Mouse (Mus musculus): ENCODE results near the gene Gnl3l.

Gnl3l gene

DNA sequence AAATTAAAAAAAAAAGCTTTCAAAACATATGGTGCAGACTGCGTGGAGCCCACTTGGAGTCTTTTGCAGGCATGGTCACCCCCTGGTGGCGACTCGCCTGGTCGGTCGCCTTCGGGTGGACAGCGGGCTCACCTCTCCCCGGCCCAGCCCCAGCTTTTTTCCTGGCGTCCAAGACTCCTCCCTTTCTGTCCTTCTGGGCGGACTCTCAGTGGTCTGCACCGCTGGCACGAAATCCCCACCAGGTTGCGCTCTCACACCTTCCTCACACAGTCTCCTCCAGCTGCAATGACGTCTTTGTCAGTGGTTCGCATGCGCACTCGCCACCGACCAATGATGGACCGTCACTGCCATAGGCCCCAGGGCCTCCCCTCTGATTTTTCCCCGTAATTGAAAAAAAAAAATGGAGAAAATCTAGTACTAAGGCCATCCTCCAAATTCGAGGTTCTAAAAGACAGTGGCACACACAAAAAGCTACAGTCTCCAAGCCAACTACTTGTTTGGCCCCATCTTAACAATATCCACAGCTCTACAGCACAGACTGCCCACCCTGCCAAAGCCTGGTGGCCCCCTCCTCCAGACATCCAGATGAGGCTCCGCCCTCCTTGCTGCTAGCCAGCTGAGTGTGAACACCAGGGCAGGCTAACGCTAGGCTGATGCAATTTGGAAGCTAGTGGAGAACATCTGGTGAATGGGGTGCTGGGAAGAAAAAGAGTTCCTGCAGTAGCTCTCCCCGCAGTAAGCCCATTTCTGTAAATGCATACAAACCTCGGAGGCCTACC lies 60.4 kb downstream of the Gnl3l start:
- DNase-seq (ENCODE audit: low spot score in 2 of 2), result peak; percentile 34 to 58

DNA sequence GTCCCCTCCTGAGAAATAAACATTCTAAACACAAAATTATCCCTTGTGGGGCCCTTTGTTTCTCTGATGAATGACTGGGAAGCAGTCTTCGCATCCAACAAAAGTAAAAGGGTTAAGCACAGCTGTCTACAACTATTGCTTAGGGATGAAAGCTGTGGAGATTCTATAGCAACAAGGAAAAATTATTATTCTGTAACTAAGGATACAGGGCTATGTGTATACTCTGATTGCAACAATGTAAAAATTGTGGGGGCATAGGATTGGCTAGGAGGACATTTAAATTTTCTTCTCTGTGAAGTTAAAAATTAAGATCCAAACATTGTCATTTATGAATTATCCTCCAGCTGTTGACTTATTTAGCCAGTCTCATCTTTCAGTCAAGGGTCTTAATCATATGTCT lies 61.1 kb downstream of the Gnl3l start:
- no peak for DNase-seq (ENCODE audit: low spot score in 2 of 2)

DNA sequence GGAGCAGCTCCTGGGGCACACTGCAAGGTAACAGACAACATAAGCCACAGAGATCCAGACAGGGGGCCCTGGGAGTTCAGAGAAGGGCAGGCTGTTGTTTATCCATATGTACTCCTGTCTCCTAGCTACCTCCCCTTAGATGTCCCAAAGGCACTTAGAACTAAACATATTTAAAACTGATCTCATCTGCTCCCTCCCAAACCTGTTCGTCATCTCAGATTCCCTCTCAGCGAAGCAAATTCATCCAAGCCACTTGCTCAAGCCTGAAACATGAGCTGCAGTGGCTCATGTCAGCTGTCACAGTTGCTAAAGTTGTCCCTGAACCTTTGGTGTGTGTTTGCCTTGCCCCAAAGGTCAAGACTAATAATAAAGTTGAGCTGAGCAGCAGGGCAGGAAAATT lies 61.7 kb downstream of the Gnl3l start:
- DNase-seq (ENCODE audit: low spot score in 2 of 2), result no peak

DNA sequence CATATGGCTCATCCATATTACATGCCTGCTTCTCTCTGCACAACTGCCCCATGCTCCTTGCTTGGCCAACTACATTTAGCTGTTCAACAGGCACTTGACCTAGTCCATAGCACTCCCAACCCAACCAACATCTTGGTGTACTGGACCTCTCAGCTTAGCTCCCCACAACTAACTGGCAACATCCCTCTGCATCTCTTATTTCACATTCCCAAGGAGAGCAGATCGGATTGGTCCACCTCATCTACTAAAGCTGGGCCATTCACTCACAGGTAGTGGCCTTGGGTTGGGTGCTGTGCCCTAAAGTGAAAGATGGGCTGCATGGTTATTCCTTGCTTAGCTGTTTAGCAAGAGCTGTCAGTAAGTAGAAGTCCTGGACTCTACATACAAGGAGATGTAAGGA lies 62.4 kb downstream of the Gnl3l start:
- DNase-seq (ENCODE audit: low spot score in 2 of 2), result no peak
